Mouse (Mus musculus) stomach, postnatal 0 days (tissue): ENCODE measurements around the gene App. TPM values are rescaled to one million over a fixed set of nuclear protein-coding genes. Genes with fewer than 3 reads are reported as not detected.

Experiments
- ATAC-seq: fragments of 200-750 bp; cut with Nextera tagmentation; 2 replicates; pipeline ENCODE4 v1.8.0; 2017; ENCODE audit not compliant: low FRiP score, low TSS enrichment
- DNase-seq: peaks from one replicate; pipeline ENCODE4 v3.0.0-alpha.2; 2016; ENCODE audit warnings: low spot score
- H3K27ac ChIP-seq: fragments of 300-500 bp; sonication (generic); replicated peaks from 2 replicates; pipeline ENCODE4 v1.5.1; 2014; ENCODE audit warnings: mild to moderate bottlenecking, control low read depth
- H3K27me3 ChIP-seq: fragments of 300-500 bp; sonication (generic); 2 replicates; pipeline ENCODE4 v1.6.1; 2014; ENCODE audit warnings: low read length; ENCODE audit not compliant: control insufficient read depth, insufficient read depth
- H3K36me3 ChIP-seq: fragments of 300-500 bp; sonication (generic); 2 replicates; pipeline ENCODE4 v1.6.1; 2014; ENCODE audit warnings: low read length, mixed read lengths; ENCODE audit not compliant: control insufficient read depth, insufficient read depth
- H3K4me1 ChIP-seq: fragments of 300-500 bp; sonication (generic); replicated peaks from 2 replicates; pipeline ENCODE4 v1.6.1; 2014; ENCODE audit warnings: antibody characterized with exemption; ENCODE audit not compliant: control insufficient read depth, insufficient read depth
- H3K4me2 ChIP-seq: fragments of 300-500 bp; sonication (generic); replicated peaks from 2 replicates; pipeline ENCODE4 v1.6.1; 2014; ENCODE audit warnings: low read depth, mild to moderate bottlenecking, control low read depth, moderate library complexity
- H3K4me3 ChIP-seq: fragments of 300-500 bp; sonication (generic); 2 replicates; pipeline ENCODE4 v1.5.1; 2014; ENCODE audit warnings: low read depth, low read length, control low read depth
- H3K9ac ChIP-seq: fragments of 300-500 bp; sonication (generic); 2 replicates; pipeline ENCODE4 v1.6.1; 2014; ENCODE audit warnings: mild to moderate bottlenecking, low read length, control low read depth, mixed read lengths
- H3K9me3 ChIP-seq: fragments of 300-500 bp; sonication (generic); 2 replicates; pipeline ENCODE4 v1.6.1; 2016; ENCODE audit warnings: low read length; ENCODE audit not compliant: control insufficient read depth
- CTCF ChIP-seq: IDR thresholded peaks from 2 replicates; pipeline ENCODE4 v1.5.1; 2016; ENCODE audit warnings: antibody characterized with exemption, low read depth, mild to moderate bottlenecking, moderate library complexity
- EP300 ChIP-seq: optimal IDR thresholded peaks from 2 replicates; pipeline ENCODE3; 2016; ENCODE audit warnings: antibody characterized with exemption
- WGBS: fragments of 180-500 bp; shearing (Covaris S2); extraction: QIAGEN DNeasy Blood & Tissue Kit; methylation state at CpG from one replicate; pipeline ENCODE4 v1.1.7; 2014; 5-methylcytosine and 5-hydroxymethylcytosine counted together
- polyA plus RNA-seq: library from polyadenylated mRNA; unstranded; fragments of >200 nt; fragmentation: Nextera tagmentation; extraction: Ambion mirVana; gene quantifications from 2 replicates; pipeline ENCODE4 v1.2.1, GENCODE M21; 2015

Gene App
- polyA plus RNA-seq, 1 experiment from 2014 or later: 156 TPM

GRCm38 (mm10) chr16:84997551-84997950 lies 176.0 kb downstream of the App start:
- Histone ChIP-seq H3K4me1 (0 out of 2 replicates have a peak, but pooled peaks cover 3% of the 10 kb centered on the region), H3K4me2 (no peak overlapping the region), H3K36me3 (peaks cover 10% of the 10 kb centered on the region; the same call in 1 of the 2 replicates), H3K9ac (no peak overlapping the region), H3K27ac (no peak overlapping the region), H3K9me3 (no peaks in the 10 kb centered on the region), H3K27me3 (no peaks in the 10 kb centered on the region), H3K4me3 (no peak overlapping the region)
- 30% methylated on average over 3 of the region's 3 CpGs for WGBS
- TF ChIP-seq EP300 (no peak), CTCF (no peak)
- no peak for ATAC-seq
- no peak for DNase-seq

DNA sequence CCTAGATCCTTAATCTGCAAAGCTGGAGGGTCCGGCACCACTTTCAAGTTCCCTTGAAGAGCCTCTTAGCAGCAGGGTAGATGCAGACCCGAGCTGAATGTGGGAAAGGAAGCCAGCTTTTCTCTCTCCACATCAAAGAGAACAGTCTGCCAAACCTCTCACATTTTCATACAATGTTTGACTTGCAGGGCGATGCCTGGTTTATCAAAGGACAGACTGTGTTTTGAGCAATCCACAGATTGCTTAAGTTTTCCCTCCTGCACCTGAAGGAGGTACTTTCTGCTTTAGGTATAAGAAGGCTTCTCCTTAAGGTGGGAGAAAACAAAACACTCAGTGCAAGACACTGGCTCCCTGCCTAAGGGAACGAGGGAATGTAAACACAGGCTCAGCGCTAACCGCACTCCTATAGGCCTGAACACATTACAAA lies 178.1 kb downstream of the App start:
- 0 out of 2 replicates have a peak, but pooled peaks cover 3% of the 10 kb centered on the region for H3K4me1 ChIP-seq
- H3K27ac ChIP-seq: peak overlapping the region; percentile 50; the same call in 1 of the 2 replicates
- no peak overlapping the region for H3K9ac ChIP-seq
- ATAC-seq (peak; percentile 77), DNase-seq (peak; percentile 52)
- 0 out of 2 replicates have a peak, but pooled peaks cover 5% of the 10 kb centered on the region for H3K36me3 ChIP-seq
- no peak overlapping the region for H3K4me2 ChIP-seq
- TF ChIP-seq CTCF: no peak
- no peak for TF ChIP-seq EP300
- no peak overlapping the region for H3K4me3 ChIP-seq
- WGBS: 16% methylated on average over 6 of the region's 6 CpGs
- no peaks in the 10 kb centered on the region for H3K27me3 ChIP-seq
- no peaks in the 10 kb centered on the region for H3K9me3 ChIP-seq

GRCm38 (mm10) chr16:84992888-84993287 lies 180.7 kb downstream of the App start:
- no peak for ATAC-seq
- 82% methylated on average over 7 of the region's 7 CpGs for WGBS
- TF ChIP-seq CTCF (no peak), EP300 (no peak)

GRCm38 (mm10) chr16:84991011-84991410 lies 182.6 kb downstream of the App start:
- Histone ChIP-seq H3K4me3 (no peak overlapping the region), H3K4me2 (no peak overlapping the region), H3K4me1 (0 out of 2 replicates have a peak, but pooled peaks cover 3% of the 10 kb centered on the region), H3K36me3 (0 out of 2 replicates have a peak, but pooled peaks cover 5% of the 10 kb centered on the region), H3K9ac (no peak overlapping the region), H3K9me3 (no peaks in the 10 kb centered on the region), H3K27ac (no peak overlapping the region), H3K27me3 (no peaks in the 10 kb centered on the region)
- DNase-seq (no peak), ATAC-seq (no peak)
- 81% methylated on average over 4 of the region's 4 CpGs for WGBS
- no peak for TF ChIP-seq EP300
- TF ChIP-seq CTCF: no peak

More at GRCm38 (mm10) chr16:84992888-84993287, 180.7 kb downstream of the App start:
- no peak overlapping the region for H3K27ac ChIP-seq
- H3K4me1 ChIP-seq: 0 out of 2 replicates have a peak, but pooled peaks cover 3% of the 10 kb centered on the region
- H3K9ac ChIP-seq: no peak overlapping the region
- H3K4me2 ChIP-seq: no peak overlapping the region
- no peaks in the 10 kb centered on the region for H3K27me3 ChIP-seq
- 0 out of 2 replicates have a peak, but pooled peaks cover 5% of the 10 kb centered on the region for H3K36me3 ChIP-seq
- no peak for DNase-seq
- H3K4me3 ChIP-seq: no peak overlapping the region
- H3K9me3 ChIP-seq: no peaks in the 10 kb centered on the region

DNA sequence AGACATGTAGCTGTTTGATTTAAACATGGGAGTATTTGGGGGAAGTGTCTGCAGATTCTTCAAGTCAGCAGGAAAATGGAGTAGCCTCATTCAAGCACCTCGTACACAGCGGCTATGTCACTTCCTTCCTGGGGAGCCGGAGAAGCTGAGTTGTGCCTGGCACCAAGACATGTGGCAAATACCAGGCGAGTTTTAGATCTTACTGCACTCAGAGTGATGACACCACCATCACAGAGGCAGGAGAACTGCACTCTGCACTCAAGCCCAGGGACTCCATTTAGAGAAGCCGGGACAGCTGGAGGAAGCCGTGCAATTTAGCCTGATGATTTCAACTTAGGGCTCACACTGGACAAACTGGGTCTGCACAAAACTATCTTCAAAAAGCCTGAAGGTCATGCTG lies 183.6 kb downstream of the App start:
- Histone ChIP-seq H3K9me3 (no peaks in the 10 kb centered on the region), H3K36me3 (0 out of 2 replicates have a peak, but pooled peaks cover 5% of the 10 kb centered on the region), H3K4me3 (no peak overlapping the region), H3K27ac (no peak overlapping the region), H3K9ac (no peak overlapping the region), H3K4me1 (no peaks in the 10 kb centered on the region), H3K4me2 (no peak overlapping the region), H3K27me3 (no peaks in the 10 kb centered on the region)
- TF ChIP-seq CTCF: no peak
- no peak for TF ChIP-seq EP300
- 71% methylated on average over 6 of the region's 6 CpGs for WGBS
- no peak for ATAC-seq
- no peak for DNase-seq

GRCm38 (mm10) chr16:84989476-84989875 lies 184.1 kb downstream of the App start:
- TF ChIP-seq EP300 (no peak), CTCF (no peak)
- ATAC-seq (no peak), DNase-seq (no peak)
- no peaks in the 10 kb centered on the region for H3K9me3 ChIP-seq
- H3K4me1 ChIP-seq: no peaks in the 10 kb centered on the region
- no peak overlapping the region for H3K4me3 ChIP-seq
- H3K27me3 ChIP-seq: no peaks in the 10 kb centered on the region
- H3K4me2 ChIP-seq: no peak overlapping the region
- no peak overlapping the region for H3K9ac ChIP-seq
- 80% methylated on average over 10 of the region's 10 CpGs for WGBS
- no peak overlapping the region for H3K27ac ChIP-seq
- H3K36me3 ChIP-seq: 0 out of 2 replicates have a peak, but pooled peaks cover 5% of the 10 kb centered on the region
